Mouse (Mus musculus): ENCODE results near the gene Rasgrp1.

The Rasgrp1 gene

DNA sequence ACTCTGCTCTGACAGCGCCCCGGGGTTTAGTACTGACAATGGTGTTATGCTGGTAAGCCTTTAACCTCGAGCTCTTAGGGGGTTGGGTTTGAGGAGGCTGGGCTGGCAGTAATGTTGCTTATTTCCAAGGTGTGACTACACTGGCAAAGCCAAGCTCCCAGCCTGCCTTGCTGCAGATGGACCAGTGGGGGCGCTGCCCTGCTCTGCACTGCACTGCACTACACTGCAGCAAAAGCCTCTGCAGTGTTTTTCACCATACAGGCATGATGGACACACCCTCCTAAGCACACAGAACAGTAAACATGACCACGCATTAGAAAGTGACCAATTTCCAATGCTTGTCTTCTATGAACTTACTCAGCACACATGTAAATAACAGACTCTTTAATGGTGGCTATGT, 11.2 kb downstream of the Rasgrp1 start:
- DNase-seq = no peak

DNA sequence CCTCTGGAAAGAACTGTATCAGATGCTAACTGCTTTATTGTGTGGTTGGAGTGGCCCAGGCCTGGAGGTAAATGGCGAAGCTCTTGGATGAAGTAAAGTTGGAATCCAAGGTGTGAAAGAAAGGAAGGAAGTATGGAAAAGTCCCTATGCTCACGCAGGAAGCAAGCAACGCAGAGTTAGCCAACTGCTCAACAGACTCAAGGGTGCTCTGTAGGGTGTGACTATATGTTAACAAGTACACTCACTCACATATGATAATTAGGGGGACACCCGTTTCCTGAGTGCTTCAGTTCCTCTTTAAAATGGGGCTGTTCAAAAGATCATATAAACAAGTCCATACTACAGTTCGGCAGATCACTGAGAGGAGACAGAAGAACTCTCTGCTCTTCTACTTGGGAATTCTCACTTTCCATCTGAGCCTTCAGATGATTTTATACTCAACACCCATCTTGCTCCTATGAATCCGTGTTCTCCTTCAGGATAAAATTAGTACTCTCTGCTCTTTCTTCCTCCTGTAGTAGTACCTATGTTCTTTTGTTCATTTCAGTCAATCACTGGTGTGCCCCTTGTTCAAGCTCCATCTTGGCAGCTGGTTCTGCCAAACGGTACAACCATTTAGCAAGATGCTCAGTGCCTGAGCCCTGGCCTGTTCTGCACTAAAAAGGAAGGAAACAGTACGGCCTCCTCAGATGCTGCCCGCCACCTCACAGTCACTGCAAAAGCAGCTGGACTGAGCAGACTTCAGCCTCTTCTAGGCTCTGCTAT, 14.1 kb downstream of the Rasgrp1 start:
- no peak for DNase-seq

DNA sequence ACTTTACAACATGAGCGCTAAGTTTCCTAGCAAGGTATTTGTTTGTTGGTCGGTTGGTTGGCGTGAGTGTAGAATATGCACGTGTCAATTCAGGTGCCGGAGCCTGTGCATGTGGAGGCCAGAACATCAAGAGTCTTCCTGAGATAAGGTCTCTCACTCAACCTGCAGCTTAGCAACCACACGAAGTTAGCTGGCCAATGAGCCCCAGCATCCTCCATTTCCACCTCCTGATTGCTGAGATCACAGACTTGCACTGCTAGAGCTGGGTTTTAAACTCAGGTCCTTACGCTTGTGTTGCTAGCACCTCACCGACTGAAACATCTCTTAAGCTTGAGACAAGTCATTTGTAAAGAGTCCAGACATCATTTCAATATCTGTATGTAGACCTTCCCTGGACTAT, 20.4 kb downstream of the Rasgrp1 start:
- no peak for DNase-seq

DNA sequence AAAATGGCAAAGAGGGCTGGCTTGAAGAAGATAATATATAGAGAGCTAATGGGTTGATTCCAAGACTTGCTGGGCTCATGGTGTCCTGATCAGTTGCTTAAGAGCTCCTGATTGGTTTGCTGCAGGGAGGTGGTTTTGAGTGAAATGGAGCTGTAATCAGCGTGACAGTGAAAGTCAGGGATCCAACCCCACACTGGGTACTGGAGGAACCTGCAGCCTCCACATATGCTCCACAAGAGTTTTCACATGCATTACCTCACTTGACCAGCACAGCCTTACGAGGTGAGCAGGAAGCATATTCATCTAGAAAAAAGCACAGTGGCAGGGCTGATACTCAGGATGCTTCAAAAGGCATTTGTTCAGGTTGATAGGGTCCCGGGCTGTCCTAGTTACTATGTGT, 21.6 kb downstream of the Rasgrp1 start:
- DNase-seq = no peak

DNA sequence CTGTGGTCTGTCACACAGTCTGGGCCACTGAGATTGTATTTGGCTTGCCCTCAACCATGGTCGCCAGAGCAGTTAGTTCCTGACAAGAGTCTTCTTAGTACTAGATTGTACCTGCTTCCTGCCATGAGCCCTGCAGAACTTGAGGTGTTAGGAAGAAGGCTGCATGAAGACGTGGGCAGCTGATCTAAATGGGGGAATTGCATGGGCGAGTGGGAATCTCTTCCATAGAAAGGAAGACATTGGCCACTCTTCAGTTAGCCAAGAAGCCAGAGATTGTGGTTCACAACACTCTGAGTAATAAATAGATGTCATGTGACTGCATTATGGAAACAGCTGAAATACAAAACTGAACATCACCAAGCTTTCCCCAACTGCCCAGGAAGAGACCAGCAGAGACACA, 23.8 kb downstream of the Rasgrp1 start:
- no peak for DNase-seq

DNA sequence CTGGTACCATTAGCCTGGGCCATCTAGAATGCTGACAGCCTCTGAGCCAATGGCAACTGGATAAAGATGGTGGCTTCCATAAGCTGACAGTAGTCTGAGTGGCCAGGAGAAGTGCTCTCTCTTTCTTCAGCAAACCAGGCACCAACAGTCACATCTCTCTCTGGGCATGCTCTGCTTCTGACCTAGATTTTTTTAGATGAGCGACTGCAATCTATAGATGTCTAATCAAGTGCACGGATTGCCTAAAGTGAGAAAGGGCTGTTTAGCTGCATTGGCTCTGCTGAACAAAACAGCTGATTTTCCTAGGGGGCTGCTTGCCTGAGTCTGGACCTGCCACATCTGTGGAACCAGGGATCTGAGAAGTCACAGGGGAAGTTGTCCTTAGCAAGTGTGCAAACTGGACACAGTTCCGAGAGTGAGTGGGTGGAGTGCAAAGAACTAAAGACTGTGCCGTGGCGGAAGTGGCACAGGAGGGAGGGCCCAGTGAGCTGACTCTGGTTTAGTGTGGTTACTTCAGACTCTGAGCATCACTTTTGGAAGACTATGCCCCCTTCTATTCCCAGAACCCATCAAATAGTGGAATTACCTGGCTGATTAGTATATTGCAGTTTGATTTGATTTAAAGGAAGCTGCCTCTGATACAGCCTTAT, 29.1 kb downstream of the Rasgrp1 start:
- no peak for DNase-seq

DNA sequence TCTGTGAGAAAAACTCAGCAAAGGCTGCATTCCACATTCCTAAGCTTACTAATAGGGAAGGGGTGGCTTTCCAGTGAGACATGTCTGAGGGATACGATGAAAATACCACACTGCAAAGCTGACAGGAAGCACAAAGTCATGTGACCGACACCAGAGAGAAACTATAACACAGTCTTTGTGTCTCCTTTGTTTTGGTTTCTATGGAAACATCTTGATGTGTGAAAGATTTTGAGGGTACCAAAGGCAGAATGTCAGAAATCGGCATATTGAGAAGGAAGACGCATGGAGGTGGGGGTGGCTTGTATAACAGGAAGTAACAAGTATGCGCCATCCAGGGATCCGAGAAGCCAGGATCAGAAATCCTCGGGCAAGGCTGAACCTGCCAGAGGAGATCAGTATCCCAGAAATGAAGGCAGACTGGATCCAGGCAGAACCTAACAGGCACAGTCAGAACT, 30.3 kb downstream of the Rasgrp1 start:
- DNase-seq = peak; percentile 47

DNA sequence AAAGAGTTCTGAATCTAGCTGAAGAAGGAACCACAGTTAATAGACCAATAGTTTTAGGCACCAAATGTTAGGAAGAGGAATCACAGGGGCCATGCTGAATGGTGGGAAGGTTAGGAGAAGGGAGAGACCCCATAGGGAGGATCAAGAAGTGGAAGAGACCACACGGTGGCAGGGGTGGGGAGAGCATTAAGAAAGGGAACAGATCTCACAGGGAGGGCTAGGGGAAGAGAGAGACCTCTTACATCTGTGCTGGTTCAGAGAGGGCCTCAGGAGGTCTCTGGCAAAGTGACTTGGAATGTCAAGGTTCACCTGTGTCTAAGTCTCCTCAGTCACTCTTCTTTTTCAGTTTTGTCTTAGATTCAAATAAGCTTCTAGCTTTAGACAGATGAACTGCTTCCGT, 30.8 kb downstream of the Rasgrp1 start:
- no peak for DNase-seq

DNA sequence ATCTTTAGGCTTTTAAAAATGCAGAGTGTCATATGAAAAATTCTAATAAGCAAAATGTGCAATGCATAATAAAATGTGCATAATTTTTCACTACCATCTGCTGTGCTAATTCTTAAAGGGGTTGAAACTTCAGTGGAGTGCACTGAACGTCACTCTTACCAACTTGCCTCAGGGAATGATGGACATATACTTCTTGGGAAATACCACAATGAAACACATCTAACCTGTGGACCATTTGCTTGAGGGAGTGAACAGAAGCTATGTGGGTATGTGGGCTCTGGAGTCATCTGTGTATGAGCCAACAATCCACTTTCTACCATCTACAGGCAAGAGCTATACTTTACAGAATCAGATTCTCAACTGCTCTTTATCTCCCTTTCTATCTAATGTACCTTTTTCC, 31.5 kb downstream of the Rasgrp1 start:
- peak; percentile 59 for DNase-seq

DNA sequence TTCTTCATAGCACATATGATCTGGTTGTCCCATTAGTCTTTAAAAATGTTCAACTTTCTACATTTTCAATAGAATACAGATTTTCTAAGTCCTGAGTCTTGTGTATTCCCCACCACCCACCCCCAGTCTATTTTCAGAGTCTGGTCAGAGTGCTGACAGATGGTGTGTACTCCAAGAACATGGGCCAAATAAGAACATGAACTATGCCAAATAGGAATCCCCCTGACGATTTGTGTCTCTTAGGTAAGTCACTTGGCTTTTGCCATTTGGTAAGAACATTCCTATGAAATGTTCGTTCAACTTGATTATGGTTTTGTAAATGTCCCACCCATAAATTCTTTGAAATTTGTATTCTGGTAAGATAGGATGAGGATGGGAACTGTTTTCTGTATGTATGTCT, 33.8 kb downstream of the Rasgrp1 start:
- no peak for DNase-seq

DNA sequence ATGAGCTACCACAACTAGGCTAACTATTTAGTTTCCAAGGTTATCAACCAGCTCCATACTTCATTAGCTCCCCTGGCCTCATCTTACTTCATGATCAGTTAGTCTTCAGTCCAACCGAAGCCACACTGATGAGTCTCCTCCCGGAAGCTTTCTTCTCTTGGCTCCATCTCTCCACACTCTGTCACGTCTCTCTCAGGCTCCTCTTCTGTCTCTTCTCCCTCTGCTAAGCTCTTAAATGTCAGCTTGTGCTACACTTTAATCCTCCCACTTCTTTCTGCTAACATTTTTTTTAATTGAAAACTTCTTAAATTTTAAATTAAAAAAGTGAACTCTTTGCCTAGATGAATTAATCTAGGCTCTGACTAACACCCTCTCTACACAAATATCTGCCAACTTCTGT, 34.8 kb downstream of the Rasgrp1 start:
- DNase-seq = no peak

DNA sequence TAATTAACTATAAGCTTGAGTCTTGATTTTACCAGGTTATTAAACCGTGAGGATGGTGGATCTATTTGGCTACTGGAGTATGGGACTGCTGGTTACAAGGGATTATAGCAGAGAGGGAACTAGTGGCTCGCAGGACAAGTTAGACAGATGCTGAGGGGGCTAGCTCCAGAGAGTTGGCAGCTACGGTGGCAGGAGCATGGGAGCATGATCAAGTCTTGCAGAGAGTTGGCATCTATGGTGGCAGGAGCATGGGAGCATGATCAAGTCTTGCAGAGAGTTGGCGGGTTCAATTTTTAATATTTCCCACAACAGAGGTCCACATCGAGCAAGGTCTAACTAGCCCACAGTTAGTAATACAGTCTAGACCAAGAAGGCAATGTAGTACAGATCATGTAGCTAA, 37.9 kb downstream of the Rasgrp1 start:
- peak; percentile 58 for DNase-seq

DNA sequence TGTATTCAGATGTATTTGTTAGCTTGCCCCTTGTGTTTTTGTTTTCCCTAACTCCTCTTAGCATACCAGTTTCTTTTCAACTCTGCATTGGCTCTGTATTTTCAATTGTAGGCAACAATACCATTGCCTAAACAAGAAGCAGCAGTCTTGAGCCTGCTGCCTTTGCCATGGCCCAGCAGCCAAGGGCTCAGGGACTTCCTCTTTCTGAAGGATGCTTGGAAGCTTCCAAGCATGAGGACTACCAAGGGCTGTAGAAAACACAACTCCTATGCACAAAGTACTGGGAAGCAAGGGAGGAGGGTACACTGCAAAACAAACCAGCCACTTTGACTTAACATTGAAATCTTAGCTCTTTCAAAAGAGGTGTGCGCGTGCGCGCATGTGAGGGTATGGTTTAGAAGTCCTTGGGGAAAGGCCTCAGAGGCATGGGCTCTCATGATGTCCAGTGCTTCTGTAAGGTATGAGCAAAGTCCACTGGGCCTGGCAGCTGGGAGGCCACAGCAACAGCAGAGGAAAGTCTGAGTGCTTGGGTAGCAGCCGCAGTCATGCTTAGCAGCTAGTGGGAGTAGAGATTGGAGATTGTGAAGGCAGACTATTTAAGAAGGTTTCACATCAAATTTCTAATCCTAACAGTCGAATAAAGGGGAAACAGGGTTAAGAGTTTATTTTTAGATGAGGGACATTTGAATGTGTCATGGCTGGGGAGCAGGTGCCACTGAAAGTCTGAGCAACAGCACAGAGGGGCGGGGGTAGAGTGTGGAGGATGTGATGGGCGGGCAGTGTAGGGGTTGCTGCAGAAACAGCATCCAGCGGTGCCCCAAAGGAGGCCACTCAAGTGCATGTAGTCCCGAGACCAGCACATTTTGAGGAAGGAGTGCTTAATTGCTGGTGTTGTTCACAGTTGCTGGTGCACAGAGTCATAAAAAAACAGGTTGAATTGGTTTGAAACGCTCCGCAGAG, 39.1 kb downstream of the Rasgrp1 start:
- DNase-seq = peak; percentile 42

DNA sequence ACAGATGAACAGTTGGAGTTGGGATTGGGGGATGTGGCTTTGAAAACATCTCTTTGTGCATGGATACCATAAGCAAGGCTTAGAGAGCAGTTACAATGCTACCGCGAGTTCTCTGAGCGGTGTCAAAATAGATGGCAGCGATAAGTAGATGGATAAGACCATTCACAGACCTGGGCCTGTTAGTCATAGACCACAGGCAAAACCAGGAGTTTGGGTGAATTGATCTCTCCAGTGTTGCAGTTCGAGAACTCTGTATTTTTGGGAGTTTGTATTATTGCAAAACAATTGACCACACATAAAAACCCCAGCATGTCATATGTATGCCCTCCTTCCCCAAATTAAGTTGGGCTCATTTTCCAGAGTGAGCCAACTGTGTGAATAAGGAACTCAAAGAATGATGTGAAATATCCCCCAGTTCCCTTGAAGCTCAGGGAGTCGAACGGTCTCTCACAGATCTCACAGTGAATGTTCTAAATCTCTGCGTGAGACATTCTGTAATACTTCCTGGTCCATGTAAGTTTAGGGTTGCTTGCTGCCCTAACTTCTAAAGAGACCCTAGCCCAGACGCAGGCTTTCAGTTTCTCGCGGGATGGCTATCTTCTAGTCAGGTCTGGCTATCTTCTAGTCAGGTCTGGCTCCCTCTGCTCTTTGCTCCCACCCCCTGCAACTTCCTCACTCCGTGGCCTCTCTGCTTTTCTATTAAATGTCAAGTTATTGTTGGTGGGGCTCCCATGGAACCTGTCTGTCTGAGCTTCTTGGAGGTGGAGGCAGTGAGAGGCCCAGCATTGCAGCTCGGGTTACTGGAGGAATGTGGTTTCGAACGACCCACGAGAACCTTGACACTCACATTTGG, 43.0 kb downstream of the Rasgrp1 start:
- DNase-seq = no peak

DNA sequence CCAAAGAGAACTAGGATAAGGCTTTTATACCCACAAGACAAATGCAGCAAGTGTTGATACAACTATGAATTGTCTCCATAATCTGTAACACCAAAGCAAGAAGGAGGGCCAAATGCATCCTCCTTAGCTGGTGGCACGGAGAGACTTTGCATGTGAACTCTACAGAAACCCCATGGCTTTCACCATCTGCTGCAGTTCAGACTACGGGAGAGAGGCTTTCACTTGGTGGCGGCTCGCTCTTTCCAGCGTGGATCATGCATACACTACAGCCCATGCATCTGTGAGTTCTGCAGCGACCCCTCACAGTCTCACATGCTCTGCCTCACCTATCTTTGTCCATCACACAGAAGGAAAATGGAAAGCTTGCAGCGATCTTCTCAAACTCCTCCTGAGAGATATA, 54.5 kb downstream of the Rasgrp1 start:
- no peak for DNase-seq

DNA sequence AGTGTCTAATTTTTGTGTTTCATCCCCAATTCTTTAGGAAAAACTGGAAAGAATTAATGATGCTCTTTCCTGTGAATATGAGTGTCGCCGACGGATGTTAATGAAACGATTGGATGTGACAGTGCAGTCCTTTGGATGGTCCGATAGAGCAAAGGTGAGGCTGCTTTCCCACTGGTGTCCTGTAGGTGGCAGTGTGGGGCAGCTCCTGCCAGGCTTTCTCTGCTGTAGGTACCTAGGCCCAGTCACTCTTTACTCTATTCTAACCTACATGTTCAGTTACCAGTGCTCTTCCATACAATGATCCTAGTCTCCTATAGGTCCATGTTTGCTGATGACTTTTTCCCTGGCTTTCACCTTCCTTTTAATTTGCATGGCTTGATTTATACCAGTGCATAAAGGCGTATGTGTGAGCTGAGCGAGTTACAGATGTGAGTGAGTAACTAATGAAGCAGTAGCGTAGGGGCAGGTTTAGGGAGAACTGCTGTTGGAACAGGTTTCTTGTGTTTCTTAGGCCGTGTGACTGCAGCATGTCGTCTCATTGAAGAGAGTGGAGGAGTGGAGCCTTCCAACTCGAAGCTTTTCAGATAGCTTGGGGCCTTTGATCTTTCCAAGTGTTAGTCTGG, 78.9 kb downstream of the Rasgrp1 start:
- DNase-seq = no peak

DNA sequence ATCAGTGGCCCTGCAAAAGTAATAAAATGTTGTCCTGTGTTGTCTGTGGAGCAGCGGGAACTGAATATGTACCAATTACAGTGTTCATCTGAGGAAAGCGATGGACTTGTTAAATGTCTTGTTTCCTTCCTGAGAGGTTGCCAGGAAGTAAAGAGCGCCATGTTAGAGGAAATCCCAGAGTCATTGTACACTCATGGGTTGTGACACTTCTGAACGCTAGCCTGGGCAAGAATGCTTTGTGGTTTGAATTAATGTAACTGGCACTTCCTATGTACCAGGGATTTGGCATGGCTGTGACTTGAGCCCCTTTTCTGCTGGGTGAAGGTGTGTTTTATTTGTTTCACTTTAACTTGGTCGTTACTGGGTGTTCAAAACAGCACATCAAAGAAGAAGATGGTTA, 80.6 kb downstream of the Rasgrp1 start:
- no peak for DNase-seq

DNA sequence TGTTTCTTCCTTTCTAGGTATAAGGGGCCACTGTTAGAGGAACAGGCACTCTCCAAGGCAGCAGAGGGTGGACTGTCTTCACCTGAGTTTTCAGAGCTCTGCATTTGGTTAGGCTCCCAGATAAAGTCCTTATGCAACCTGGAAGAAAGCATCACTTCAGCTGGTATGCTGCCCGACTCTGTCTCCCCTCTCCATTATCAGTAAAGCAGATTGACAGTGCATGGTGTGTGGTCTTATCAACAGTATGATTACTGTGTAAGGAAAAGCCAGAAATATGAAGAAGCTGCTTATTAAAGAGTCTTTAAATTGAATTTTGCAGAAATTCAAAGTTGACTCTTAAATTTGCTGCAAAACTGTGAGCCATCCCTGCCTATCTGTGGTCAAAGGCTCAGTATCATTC, 85.2 kb downstream of the Rasgrp1 start:
- no peak for DNase-seq

DNA sequence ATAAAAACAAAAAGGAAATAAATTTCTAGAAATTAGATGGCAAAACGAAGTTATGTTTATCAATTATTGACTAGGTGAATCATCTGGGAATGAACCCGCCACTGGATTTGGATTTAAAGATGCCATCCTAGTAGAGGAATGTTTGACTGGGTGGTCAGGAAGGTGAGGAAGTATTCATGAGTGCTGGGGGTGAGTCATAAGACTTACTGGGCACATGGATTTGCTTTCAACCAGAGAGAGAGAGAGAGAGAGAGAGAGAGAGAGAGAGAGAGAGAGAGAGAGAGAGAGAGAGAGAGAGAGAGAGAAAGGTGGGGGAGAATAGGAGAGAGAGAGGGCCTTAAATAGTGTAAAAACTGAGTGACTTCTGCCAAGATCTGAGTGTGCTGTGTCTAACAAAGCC, 87.4 kb downstream of the Rasgrp1 start:
- DNase-seq = no peak

DNA sequence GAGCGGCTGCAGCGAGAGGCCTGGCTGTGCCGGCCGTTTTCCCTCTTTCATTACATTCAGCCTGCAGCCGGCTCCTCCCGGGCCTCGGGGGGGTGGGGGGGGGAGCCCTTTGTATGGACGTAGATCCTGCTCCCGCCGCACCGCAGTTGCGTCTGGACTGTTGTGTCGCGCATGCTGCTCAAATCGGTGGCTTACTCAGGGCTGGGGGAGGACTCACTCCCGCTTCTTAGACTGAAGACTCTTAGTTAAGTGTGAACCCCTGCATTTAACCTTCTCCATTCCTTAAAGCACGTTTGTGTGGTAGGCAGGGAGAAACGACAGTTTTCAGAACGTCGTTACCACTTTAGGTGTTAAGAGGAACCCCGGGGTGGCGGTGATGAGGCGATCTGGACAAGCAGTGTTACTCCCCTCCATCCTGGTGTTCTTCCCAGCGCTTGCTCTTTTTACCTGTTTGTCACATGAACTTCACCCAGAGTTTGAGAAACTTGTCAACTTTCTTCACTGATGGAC, 92.7 kb downstream of the Rasgrp1 start:
- no peak for DNase-seq

DNA sequence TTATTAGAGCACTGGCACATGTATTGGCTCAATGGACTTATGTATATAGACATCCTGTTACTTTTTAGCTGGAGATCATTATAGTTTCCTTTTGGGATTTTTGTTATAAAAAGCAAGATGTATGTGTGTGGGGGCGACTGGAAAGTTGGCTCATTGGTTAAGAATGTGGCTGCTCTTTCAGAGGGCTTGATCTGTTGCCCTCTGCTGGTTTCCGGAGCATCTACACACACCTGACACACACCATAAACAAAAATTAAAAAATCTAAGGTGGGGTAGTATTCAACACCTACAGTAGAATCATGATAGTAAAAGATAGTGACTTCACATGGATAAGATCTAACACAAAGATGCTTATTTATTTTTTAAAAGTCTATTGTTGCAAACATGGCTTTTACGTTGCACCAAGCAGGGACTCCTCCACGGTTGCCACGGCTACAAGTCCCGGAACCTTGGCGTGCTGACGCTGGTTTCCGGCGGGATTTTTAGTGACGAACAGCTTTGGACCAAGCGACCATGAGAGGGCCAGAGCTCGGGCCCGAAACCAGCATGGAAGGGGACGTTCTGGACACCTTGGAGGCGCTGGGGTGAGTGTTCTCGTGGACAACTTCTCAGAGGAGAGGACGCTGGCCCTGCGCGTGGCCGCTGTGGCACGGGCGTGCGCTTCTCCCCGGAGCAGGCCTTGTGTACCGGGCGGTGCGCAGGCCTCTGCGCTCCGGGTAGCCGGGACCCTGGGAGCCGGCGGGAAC, 93.4 kb downstream of the Rasgrp1 start, which contains the start of gene Fam98b:
Gene Fam98b (plus strand): TSS at position 485 of the 746 bp plus-strand sequence.
- DNase-seq = peak; percentile 81

All from layer of hippocampus, adult 9-11 months (tissue).